Mouse (Mus musculus): ENCODE measurements at regions not wholly inside any gene's neighbourhood (a gene's known extent, or its start where the extent isn't known, plus 50 kb on each side); places are given as distances from the start of the nearest gene placed in this dataset.

DNA sequence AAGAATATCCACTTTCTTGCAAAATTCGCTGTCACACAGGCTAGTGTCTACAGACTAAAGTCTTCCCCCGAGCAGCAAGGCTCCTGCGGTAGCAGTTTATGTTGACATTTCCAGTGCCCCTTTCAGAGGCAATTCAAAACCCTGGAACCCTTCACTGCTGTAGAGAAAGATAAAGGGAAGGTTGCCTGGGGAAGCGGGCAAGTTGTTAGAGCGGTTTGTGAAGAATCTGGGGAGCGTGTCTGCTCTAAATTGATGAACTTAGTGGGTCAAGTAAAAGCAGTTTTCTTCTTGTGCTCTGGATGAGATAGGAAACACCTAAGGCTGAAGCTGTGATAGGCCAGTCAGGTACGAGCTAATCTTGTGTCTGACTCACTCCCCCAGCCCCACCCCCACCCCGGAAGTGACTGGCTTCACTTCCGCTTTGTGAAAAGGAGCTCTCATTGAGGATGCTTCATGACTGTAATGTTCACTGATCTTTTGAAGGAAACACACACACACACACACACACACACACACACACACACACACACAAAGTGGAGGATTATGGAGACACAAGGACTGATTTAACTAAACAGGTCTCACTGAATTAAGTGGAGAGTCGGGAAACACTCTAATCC, 626.6 kb upstream of the Sox9 start:
- Histone ChIP-seq H3K27me3 (ENCODE audit: control insufficient read depth in 1 of 2, insufficient read depth in 2 of 2, low read length in 2 of 2) (no peaks in the 10 kb centered on the region), H3K36me3 (ENCODE audit: control insufficient read depth in 1 of 2, insufficient read depth in 2 of 2, low read length in 2 of 2) (no peaks in the 10 kb centered on the region), H3K79me2 (ENCODE audit: control insufficient read depth, insufficient read depth, low read length, poor library complexity) (no peaks in the 10 kb centered on the region), H3K9me3 (replicated peaks; ENCODE audit: insufficient read depth, low read length) (no peaks in the 10 kb centered on the region), H3K27ac (ENCODE audit: control insufficient read depth, low read depth, low read length) (no peak overlapping the region), H3K9ac (ENCODE audit: control insufficient read depth, low read depth, low read length, poor library complexity, severe bottlenecking) (no peak overlapping the region), H3K4me1 (ENCODE audit: control insufficient read depth in 1 of 2, insufficient read depth in 2 of 2, low read length in 2 of 2) (no peaks in the 10 kb centered on the region), H3K4me3 (ENCODE audit: control insufficient read depth in 1 of 2, insufficient read depth in 1 of 2, low read depth in 2 of 2, low read length in 2 of 2) (no peak overlapping the region)
- TF ChIP-seq GATA1 (IDR thresholded peaks at IDR 0.05; ENCODE audit: low read depth, low read length) = no peak
- no peak for TF ChIP-seq USF2 (IDR thresholded peaks at IDR 0.05; ENCODE audit: borderline replicate concordance in 1 of 2, insufficient read depth in 1 of 2, low read depth in 1 of 2, low read length in 2 of 2)
- no peak for TF ChIP-seq GABPA (IDR thresholded peaks at IDR 0.05; ENCODE audit: low read depth, low read length)
- no peak for TF ChIP-seq CTCF (IDR thresholded peaks at IDR 0.05 in 2 of 3, conservative IDR thresholded peaks at IDR 0.05 in 1 of 3; ENCODE audit: control insufficient read depth in 1 of 3, insufficient read depth in 1 of 3, low read depth in 2 of 3, low read length in 3 of 3, poor library complexity in 1 of 3, severe bottlenecking in 1 of 3)
- TF ChIP-seq MAZ (IDR thresholded peaks at IDR 0.05; ENCODE audit: low read depth, low read length) = no peak
- no peak for TF ChIP-seq CHD1 (IDR thresholded peaks at IDR 0.05; ENCODE audit: low read depth, low read length)
- TF ChIP-seq MYB (IDR thresholded peaks at IDR 0.05; ENCODE audit: low read depth, low read length) = no peak
- TF ChIP-seq KAT2A (conservative IDR thresholded peaks at IDR 0.05; ENCODE audit: low read depth, low read length) = no peak
- TF ChIP-seq ZNF384 (IDR thresholded peaks at IDR 0.05; ENCODE audit: low read depth, low read length) = no peak
- TF ChIP-seq ETS1 (IDR thresholded peaks at IDR 0.05; ENCODE audit: low read depth, low read length) = no peak
- TF ChIP-seq POLR2A (IDR thresholded peaks at IDR 0.05; ENCODE audit: control insufficient read depth in 1 of 2, insufficient read depth in 1 of 2, low read depth in 1 of 2, low read length in 2 of 2, poor library complexity in 1 of 2) = no peak
- no peak for TF ChIP-seq CHD2 (IDR thresholded peaks at IDR 0.05; ENCODE audit: low read length)
- no peak for TF ChIP-seq ZMIZ1 (IDR thresholded peaks at IDR 0.05; ENCODE audit: low read depth, low read length)
- TF ChIP-seq ELF1 (IDR thresholded peaks at IDR 0.05; ENCODE audit: low read depth, low read length) = no peak
- no peak for TF ChIP-seq BHLHE40 (IDR thresholded peaks at IDR 0.05; ENCODE audit: borderline replicate concordance, low read depth, low read length)
- TF ChIP-seq NELFE (IDR thresholded peaks at IDR 0.05; ENCODE audit: low read depth, low read length) = no peak
- TF ChIP-seq SMC3 (IDR thresholded peaks at IDR 0.05; ENCODE audit: low read depth, low read length) = no peak
- TF ChIP-seq MAFK (IDR thresholded peaks at IDR 0.05; ENCODE audit: borderline replicate concordance, low read depth, low read length) = no peak
- no peak for TF ChIP-seq ZKSCAN1 (IDR thresholded peaks at IDR 0.05; ENCODE audit: low read depth, low read length)
- TF ChIP-seq MEF2A (IDR thresholded peaks at IDR 0.05; ENCODE audit: extremely low read depth, insufficient replicate concordance, low read depth, low read length, poor library complexity, severe bottlenecking) = no peak
- DNase-seq (ENCODE audit: low read depth, low spot score) = no peak

DNA sequence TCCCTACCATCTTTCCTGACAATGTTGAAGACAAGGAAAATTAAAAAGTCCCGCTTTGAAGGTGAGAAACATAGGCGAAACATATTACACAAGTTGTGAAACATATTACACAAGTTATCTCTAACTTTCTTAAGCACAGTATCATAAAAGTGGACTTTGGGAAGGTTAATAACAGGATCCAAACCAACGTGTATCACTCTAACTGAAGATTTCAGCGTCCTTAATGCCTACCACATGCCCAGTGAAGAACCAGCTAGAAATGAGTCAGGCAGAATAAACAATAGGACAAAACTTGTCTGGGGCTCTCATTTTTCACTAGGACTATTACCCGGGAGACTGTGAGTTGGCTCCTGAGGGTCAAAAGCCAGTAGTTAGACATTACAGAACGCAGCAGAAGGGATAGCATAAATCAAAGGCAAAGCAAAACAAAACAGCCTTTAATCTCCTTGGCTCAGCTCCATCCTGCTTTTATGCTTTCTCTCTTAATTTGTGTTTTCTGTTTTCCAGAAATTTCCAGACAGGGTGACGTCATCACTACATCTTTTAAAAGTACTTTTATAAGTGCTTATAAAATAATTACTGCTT, 618.3 kb upstream of the Sox9 start:
- Histone ChIP-seq H3K4me1 (ENCODE audit: control insufficient read depth in 1 of 2, insufficient read depth in 2 of 2, low read length in 2 of 2) (no peaks in the 10 kb centered on the region), H3K4me3 (ENCODE audit: control insufficient read depth in 1 of 2, insufficient read depth in 1 of 2, low read depth in 2 of 2, low read length in 2 of 2) (no peak overlapping the region), H3K27ac (ENCODE audit: control insufficient read depth, low read depth, low read length) (no peak overlapping the region), H3K9ac (ENCODE audit: control insufficient read depth, low read depth, low read length, poor library complexity, severe bottlenecking) (no peak overlapping the region), H3K27me3 (ENCODE audit: control insufficient read depth in 1 of 2, insufficient read depth in 2 of 2, low read length in 2 of 2) (no peaks in the 10 kb centered on the region), H3K79me2 (ENCODE audit: control insufficient read depth, insufficient read depth, low read length, poor library complexity) (no peaks in the 10 kb centered on the region), H3K9me3 (replicated peaks; ENCODE audit: insufficient read depth, low read length) (no peaks in the 10 kb centered on the region), H3K36me3 (ENCODE audit: control insufficient read depth in 1 of 2, insufficient read depth in 2 of 2, low read length in 2 of 2) (no peaks in the 10 kb centered on the region)
- no peak for DNase-seq (ENCODE audit: low read depth, low spot score)
- TF ChIP-seq MYC (IDR thresholded peaks at IDR 0.05; ENCODE audit: low read depth, low read length) (no peak), KAT2A (conservative IDR thresholded peaks at IDR 0.05; ENCODE audit: low read depth, low read length) (no peak), ETS1 (IDR thresholded peaks at IDR 0.05; ENCODE audit: low read depth, low read length) (no peak), CTCF (IDR thresholded peaks at IDR 0.05 in 2 of 3, conservative IDR thresholded peaks at IDR 0.05 in 1 of 3; ENCODE audit: control insufficient read depth in 1 of 3, insufficient read depth in 1 of 3, low read depth in 2 of 3, low read length in 3 of 3, poor library complexity in 1 of 3, severe bottlenecking in 1 of 3) (no peak), TAL1 (IDR thresholded peaks at IDR 0.05; ENCODE audit: low read length) (no peak)
